Mouse (Mus musculus) neural tube, embryonic 13.5 days (tissue): ENCODE measurements around the gene Crtc1. TPM values are rescaled to one million over a fixed set of nuclear protein-coding genes. Genes with fewer than 3 reads are reported as not detected.

Experiments used
- ATAC-seq: fragments of 200-750 bp; cut with Nextera tagmentation; 2 replicates; pipeline ENCODE4 v1.8.0; 2017; ENCODE audit warnings: low read depth, mild to moderate bottlenecking, moderate TSS enrichment, moderate library complexity
- H3K27ac ChIP-seq: fragments of 300-500 bp; sonication (generic); replicated peaks from 2 replicates; pipeline ENCODE4 v1.5.1; 2015; ENCODE audit warnings: moderate library complexity, mild to moderate bottlenecking, inconsistent platforms
- H3K27me3 ChIP-seq: fragments of 300-500 bp; sonication (generic); 2 replicates; pipeline ENCODE4 v1.6.1; 2015; ENCODE audit warnings: mild to moderate bottlenecking, inconsistent platforms
- H3K36me3 ChIP-seq: fragments of 300-500 bp; sonication (generic); 2 replicates; pipeline ENCODE4 v1.6.1; 2015; ENCODE audit warnings: mild to moderate bottlenecking, inconsistent platforms
- H3K4me1 ChIP-seq: fragments of 300-500 bp; sonication (generic); replicated peaks from 2 replicates; pipeline ENCODE4 v1.6.1; 2015; ENCODE audit warnings: inconsistent platforms
- H3K4me2 ChIP-seq: fragments of 300-500 bp; sonication (generic); 2 replicates; pipeline ENCODE4 v1.6.1; 2015; ENCODE audit warnings: inconsistent platforms, mild to moderate bottlenecking, moderate library complexity
- H3K4me3 ChIP-seq: fragments of 300-500 bp; sonication (generic); 2 replicates; pipeline ENCODE4 v1.5.1; 2015; ENCODE audit warnings: mild to moderate bottlenecking, inconsistent platforms
- H3K9ac ChIP-seq: fragments of 300-500 bp; sonication (generic); 2 replicates; pipeline ENCODE4 v1.6.1; 2015; ENCODE audit warnings: moderate library complexity, mild to moderate bottlenecking, inconsistent platforms
- H3K9me3 ChIP-seq: fragments of 300-500 bp; sonication (generic); 2 replicates; pipeline ENCODE4 v1.6.1; 2016; ENCODE audit warnings: inconsistent platforms
- WGBS: fragments of 180-500 bp; shearing (Covaris S2); methylation state at CpG from one replicate; pipeline ENCODE4 v1.1.7; 2015; 5-methylcytosine and 5-hydroxymethylcytosine counted together
- polyA plus RNA-seq: library from polyadenylated mRNA; unstranded; fragments of >200 nt; fragmentation: Nextera tagmentation; extraction: Ambion mirVana; gene quantifications from 2 replicates; pipeline ENCODE4 v1.2.1, GENCODE M21; 2015

Gene Crtc1
- polyA plus RNA-seq, 1 experiment from 2014 or later = 33.7 TPM

DNA sequence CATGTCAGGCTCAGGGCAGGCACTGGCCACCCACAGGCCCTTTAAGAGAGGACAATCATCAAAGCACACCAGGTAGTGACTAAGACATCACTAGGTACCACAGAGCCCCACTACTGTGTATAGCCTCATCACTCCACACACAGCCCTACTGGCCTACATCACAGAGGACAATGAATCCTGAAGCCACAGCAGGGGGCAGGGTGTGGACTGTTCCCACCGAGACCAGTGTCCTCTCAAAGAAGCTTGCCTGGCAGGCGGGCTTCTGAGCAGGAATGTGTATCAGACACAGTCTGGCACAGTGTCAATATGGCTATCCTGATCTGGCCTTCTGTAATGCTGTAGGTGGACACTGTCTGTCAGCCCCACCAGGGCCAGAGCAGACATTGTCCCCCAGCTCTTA, 30.6 kb upstream of the Crtc1 start:
- Histone ChIP-seq H3K4me3 (no peak overlapping the region), H3K4me2 (no peak overlapping the region), H3K36me3 (0 out of 2 replicates have a peak, but pooled peaks cover 7% of the 10 kb centered on the region), H3K4me1 (peaks cover 19% of the 10 kb centered on the region), H3K27ac (no peak overlapping the region), H3K9ac (no peak overlapping the region), H3K9me3 (no peaks in the 10 kb centered on the region), H3K27me3 (no peaks in the 10 kb centered on the region)
- WGBS = 59% methylated on average over 2 of the region's 2 CpGs
- peak; percentile 33; the same call in 1 of the 2 replicates for ATAC-seq

DNA sequence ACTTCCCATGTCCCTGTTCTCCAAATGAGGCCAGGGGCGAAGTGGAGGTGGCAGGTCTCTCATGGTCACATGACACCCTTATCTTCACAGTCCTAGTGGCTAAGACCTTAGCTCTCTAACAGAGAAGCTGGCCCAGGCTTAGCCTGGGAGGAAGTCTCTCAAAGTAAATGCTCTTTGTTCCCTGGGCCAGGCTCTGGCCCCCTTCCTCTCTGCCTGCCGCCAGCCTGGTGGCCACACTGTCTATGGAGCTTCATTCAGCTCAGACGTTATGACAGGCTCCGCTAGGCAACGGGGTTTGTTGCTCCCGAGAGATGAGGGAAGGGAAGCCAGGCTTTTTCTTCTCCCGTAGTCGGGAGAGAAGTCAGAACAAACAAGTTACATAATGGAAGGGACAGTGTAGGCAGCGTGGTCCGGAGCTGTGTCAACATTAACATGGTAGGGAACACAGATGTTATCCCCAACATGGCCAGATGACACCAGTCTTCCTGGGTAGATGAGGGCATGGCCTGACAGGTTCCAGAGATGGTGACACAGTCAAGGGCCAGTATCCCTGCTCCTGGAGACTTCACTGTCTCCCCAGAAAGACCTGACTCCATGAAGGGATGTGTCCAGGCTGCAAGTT, 30.0 kb upstream of the Crtc1 start:
- WGBS = 48% methylated on average over 10 of the region's 10 CpGs
- H3K36me3 ChIP-seq = 0 out of 2 replicates have a peak, but pooled peaks cover 7% of the 10 kb centered on the region
- peak; percentile 29 for ATAC-seq
- H3K27me3 ChIP-seq = no peaks in the 10 kb centered on the region
- peaks cover 19% of the 10 kb centered on the region for H3K4me1 ChIP-seq
- no peak overlapping the region for H3K4me2 ChIP-seq
- no peak overlapping the region for H3K9ac ChIP-seq
- H3K27ac ChIP-seq = peak overlapping the region; percentile 30; the same call in 1 of the 2 replicates
- no peak overlapping the region for H3K4me3 ChIP-seq
- H3K9me3 ChIP-seq = no peaks in the 10 kb centered on the region

DNA sequence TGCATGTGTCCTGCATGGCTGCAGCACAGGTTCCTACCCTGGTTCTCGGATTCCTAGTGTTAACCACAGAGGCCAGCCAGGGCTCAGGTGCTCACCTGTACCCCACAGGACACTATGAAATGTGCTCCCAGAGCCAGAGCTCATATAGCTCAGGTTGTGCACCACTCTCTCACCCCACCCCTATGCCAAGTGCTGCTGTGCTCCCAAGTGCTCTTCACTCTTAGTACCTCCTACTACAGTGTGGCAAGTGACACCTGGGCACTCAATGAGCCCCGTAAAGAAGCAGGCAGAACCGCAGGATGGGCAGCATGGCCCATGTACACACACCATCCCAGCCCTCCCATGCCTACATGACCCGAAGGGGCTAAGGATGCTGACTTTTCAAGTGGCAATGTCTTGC, 29.4 kb upstream of the Crtc1 start:
- H3K9me3 ChIP-seq = no peaks in the 10 kb centered on the region
- no peak overlapping the region for H3K4me2 ChIP-seq
- no peak for ATAC-seq
- no peaks in the 10 kb centered on the region for H3K27me3 ChIP-seq
- no peak overlapping the region for H3K27ac ChIP-seq
- peaks cover 20% of the 10 kb centered on the region for H3K4me1 ChIP-seq
- H3K9ac ChIP-seq = no peak overlapping the region
- 91% methylated on average over 4 of the region's 4 CpGs for WGBS
- H3K4me3 ChIP-seq = no peak overlapping the region
- H3K36me3 ChIP-seq = 0 out of 2 replicates have a peak, but pooled peaks cover 7% of the 10 kb centered on the region

DNA sequence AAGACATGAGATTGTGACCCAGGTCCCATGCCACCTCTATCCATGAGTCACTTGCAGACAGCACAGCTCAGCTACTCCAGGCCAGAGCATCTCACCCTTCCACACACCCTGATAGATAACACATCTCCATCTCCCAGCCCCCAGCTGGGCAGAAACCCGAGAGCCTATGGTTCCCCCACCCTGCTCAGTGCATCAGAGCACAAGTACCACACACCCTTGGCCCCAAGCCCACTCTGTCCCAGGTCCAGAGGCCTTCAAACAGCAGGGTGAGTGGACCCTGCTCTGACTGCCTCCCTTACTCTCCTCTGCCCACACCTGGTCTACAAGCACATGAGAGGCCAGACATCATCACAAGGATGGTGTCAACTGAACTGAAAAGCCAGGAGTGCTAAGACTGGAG, 28.5 kb upstream of the Crtc1 start:
- H3K36me3 ChIP-seq = 0 out of 2 replicates have a peak, but pooled peaks cover 7% of the 10 kb centered on the region
- H3K27ac ChIP-seq = no peak overlapping the region
- ATAC-seq = no peak
- H3K4me3 ChIP-seq = no peak overlapping the region
- H3K4me2 ChIP-seq = no peak overlapping the region
- WGBS = 64% methylated on average over 1 of the region's 1 CpGs
- H3K9me3 ChIP-seq = no peaks in the 10 kb centered on the region
- no peak overlapping the region for H3K9ac ChIP-seq
- H3K4me1 ChIP-seq = peaks cover 26% of the 10 kb centered on the region
- H3K27me3 ChIP-seq = no peaks in the 10 kb centered on the region

DNA sequence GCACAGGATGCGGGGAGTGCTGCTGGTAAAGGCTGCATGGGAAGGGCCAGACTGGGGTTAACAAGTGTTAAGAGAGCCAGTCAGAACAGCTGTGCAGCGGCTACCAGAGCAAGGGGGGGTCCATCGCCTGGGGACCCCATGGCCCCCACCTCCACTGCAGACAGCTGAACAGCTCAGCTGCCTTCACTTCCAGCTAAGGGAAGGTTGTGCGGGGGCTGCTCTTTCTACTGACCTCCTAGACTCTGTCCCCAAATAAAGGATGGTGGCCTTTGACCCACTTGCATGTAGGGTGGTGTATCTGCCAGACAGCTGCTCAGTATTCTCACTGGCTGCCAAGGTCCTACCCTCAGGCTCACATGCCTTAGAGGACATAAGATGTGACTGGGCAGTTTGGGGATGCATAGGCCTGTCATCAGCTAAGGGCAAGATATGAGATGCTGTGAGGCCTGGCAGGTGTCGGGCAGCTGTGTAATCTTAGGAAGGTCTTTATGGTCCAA, 27.9 kb upstream of the Crtc1 start:
- Histone ChIP-seq H3K27ac (no peak overlapping the region), H3K9ac (no peak overlapping the region), H3K36me3 (0 out of 2 replicates have a peak, but pooled peaks cover 7% of the 10 kb centered on the region), H3K4me1 (peaks cover 26% of the 10 kb centered on the region), H3K4me2 (no peak overlapping the region), H3K4me3 (no peak overlapping the region), H3K27me3 (no peaks in the 10 kb centered on the region), H3K9me3 (no peaks in the 10 kb centered on the region)
- ATAC-seq = no peak
- WGBS = 85% methylated on average over 5 of the region's 5 CpGs

DNA sequence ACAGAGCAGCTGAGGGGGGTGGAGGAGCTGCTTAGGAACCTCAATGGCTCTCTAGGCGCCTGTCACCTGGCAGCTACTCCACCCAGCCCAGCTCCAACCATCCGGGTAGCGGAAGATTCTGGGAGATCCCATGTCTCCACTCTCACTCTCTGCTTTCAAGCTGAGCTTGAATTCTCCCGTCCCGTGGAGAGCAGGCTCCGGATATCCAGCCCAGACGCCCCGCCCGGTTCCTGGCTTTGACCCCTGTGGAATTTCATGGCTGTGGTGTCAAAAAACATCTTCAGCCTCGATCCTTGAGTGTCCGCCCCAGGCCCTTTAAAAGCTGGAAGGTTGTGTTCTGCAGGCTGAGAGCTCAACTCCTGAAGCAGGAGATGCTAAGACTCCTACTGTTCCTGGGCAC, 27.4 kb upstream of the Crtc1 start:
- Histone ChIP-seq H3K9me3 (no peaks in the 10 kb centered on the region), H3K4me1 (peaks cover 26% of the 10 kb centered on the region), H3K4me2 (no peak overlapping the region), H3K36me3 (0 out of 2 replicates have a peak, but pooled peaks cover 7% of the 10 kb centered on the region), H3K4me3 (no peak overlapping the region), H3K27me3 (no peaks in the 10 kb centered on the region), H3K27ac (no peak overlapping the region), H3K9ac (no peak overlapping the region)
- ATAC-seq = no peak
- 68% methylated on average over 11 of the region's 11 CpGs for WGBS

DNA sequence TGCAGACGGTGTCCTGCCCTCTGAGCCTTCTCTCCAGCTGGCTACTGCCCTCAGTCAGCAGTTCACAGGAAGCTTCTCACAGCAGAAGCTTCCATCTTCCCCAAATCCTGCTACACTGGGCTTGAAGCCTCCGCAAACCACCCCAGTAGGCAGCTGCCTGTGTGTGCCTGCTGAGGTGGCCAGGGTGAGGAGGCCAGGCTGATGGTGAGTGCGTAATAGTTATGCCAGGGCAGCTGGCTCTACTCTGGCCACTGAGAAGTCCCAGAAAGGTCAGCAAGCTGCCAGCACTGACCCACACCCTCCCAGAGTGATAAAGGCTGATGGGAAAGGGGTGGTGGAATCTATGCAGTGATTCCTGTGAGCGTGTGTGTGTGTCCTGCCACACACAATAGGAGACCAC, 26.9 kb upstream of the Crtc1 start:
- peaks cover 26% of the 10 kb centered on the region for H3K4me1 ChIP-seq
- H3K27ac ChIP-seq = no peak overlapping the region
- no peak for ATAC-seq
- H3K4me2 ChIP-seq = no peak overlapping the region
- H3K36me3 ChIP-seq = 0 out of 2 replicates have a peak, but pooled peaks cover 7% of the 10 kb centered on the region
- no peaks in the 10 kb centered on the region for H3K27me3 ChIP-seq
- no peak overlapping the region for H3K9ac ChIP-seq
- WGBS = 86% methylated on average over 4 of the region's 4 CpGs
- H3K9me3 ChIP-seq = no peaks in the 10 kb centered on the region
- H3K4me3 ChIP-seq = no peak overlapping the region

DNA sequence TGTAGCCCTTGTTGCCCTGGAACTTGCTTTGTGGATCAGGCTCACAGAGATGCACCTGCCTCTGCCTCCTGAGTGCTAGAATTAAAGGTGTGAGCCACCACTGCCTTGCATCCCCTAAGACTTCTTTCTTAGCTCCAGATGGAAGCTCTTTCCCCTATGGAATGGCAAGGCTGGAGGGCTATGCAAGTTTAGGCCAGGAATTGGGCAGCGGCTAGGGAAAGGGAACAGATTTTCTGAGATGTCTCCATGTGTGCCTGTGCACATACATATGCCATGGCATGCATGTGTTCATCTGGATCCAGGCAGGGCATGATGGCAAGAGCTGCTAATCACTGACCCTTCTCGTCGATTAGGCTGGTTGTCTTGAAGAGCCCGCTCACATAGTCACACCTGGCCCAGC, 26.3 kb upstream of the Crtc1 start:
- 93% methylated on average over 4 of the region's 4 CpGs for WGBS
- no peak overlapping the region for H3K27ac ChIP-seq
- no peak overlapping the region for H3K4me3 ChIP-seq
- ATAC-seq = no peak
- peaks cover 26% of the 10 kb centered on the region for H3K4me1 ChIP-seq
- H3K9me3 ChIP-seq = no peaks in the 10 kb centered on the region
- no peaks in the 10 kb centered on the region for H3K27me3 ChIP-seq
- no peak overlapping the region for H3K9ac ChIP-seq
- no peak overlapping the region for H3K4me2 ChIP-seq
- H3K36me3 ChIP-seq = 0 out of 2 replicates have a peak, but pooled peaks cover 7% of the 10 kb centered on the region

DNA sequence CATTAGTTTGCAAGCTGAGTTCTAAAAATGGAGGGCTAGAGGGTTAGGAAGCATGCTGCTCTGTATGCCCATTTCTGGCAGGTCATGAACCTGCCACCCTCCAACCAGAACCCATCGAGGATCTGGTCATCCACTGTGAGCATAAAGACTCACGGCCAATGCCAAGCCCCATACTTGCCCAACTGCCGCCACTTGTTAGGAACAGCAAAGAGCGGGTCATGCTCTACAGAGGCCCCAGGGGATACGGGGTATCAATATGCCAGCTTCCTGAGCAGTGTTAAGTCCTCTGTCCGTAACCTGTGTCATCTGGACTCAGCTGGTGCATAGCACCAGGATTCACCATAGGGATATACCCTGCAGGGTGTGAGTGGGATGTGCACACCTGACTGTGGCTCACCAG, 24.8 kb upstream of the Crtc1 start:
- ATAC-seq = no peak
- Histone ChIP-seq H3K4me2 (no peak overlapping the region), H3K27ac (no peak overlapping the region), H3K4me3 (no peak overlapping the region), H3K9ac (no peak overlapping the region), H3K4me1 (peaks cover 15% of the 10 kb centered on the region), H3K36me3 (0 out of 2 replicates have a peak, but pooled peaks cover 7% of the 10 kb centered on the region), H3K27me3 (no peaks in the 10 kb centered on the region), H3K9me3 (no peaks in the 10 kb centered on the region)
- 91% methylated on average over 6 of the region's 6 CpGs for WGBS

DNA sequence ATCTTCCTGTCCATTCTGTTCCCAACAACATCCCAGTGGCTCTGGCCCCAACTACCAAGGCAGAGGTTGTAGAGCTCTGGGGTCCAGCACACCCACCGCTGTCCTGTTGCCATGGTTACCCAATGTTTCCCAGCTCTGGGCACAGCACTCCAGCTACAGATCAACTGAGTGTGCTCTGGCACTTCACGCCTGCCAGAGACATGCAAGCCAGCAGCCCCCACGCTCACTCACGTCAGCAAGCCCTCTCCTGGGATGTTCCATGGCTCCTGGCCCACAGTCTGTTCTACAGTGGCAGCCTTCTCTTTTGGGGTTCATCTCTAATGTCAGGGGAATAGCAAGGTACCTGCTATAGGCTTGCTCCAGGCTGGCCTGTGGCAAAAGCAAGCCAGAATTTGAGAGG, 23.9 kb upstream of the Crtc1 start:
- Histone ChIP-seq H3K27me3 (no peaks in the 10 kb centered on the region), H3K4me2 (no peak overlapping the region), H3K27ac (no peak overlapping the region), H3K9me3 (no peaks in the 10 kb centered on the region), H3K4me1 (peaks cover 11% of the 10 kb centered on the region), H3K4me3 (no peak overlapping the region), H3K9ac (no peak overlapping the region), H3K36me3 (0 out of 2 replicates have a peak, but pooled peaks cover 7% of the 10 kb centered on the region)
- 66% methylated on average over 4 of the region's 4 CpGs for WGBS
- no peak for ATAC-seq

DNA sequence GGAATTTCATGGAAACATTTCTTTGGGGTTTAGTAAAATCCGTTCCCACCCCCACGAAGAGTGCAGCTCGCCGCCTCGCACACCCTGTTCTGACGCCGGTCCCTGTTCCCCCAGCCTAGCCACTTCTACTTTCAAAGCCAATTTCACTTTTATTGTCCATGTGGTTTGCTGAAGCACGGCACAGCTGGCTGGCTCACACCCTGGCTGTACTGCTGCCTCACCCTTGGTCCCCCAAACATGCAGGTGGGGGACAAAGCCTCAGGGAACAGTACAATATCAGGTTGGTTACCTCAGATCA, 23.1 kb upstream of the Crtc1 start:
- Histone ChIP-seq H3K36me3 (0 out of 2 replicates have a peak, but pooled peaks cover 7% of the 10 kb centered on the region), H3K27me3 (no peaks in the 10 kb centered on the region), H3K4me1 (peaks cover 11% of the 10 kb centered on the region), H3K9me3 (no peaks in the 10 kb centered on the region), H3K4me3 (no peak overlapping the region), H3K9ac (no peak overlapping the region), H3K27ac (no peak overlapping the region), H3K4me2 (no peak overlapping the region)
- WGBS = 80% methylated on average over 8 of the region's 8 CpGs
- no peak for ATAC-seq

DNA sequence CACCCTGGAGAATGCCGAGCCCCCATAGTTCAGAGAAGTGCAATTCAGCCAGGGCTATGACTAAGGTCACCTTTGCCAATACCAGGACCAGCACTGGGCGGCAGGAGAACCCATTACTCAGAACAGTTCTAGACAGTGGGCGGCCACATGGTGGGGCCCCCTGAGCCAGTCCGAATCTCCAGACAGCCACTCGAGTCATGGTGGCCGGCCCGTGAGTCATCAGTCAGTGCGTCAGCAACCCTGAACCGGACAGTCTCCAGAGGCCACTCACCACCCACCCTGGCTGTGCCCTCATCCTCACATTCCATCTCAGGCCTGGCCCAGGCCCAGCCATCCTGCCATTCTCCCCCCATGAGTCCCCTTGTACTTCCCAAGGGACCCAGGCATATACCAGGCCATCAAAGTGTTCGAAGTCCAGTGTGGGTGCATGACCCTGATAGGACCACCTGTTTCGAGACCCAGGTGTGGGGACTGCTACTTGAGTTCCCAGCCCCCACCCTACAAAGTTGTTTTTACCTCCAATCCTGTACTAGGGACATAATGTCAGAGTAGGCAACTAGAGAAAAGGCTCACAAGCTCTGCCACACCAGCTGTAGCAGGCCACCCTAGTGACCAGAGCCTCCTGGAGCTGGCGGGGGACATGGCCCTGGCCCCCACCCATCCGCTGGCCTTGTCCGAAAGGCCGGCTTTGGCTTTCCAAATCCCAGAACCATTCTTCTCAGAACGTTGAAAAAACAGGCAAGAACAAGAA, 22.6 kb upstream of the Crtc1 start:
- 0 out of 2 replicates have a peak, but pooled peaks cover 7% of the 10 kb centered on the region for H3K36me3 ChIP-seq
- no peaks in the 10 kb centered on the region for H3K27me3 ChIP-seq
- H3K4me1 ChIP-seq = peaks cover 6% of the 10 kb centered on the region
- no peaks in the 10 kb centered on the region for H3K9me3 ChIP-seq
- ATAC-seq = no peak
- H3K4me3 ChIP-seq = no peak overlapping the region
- no peak overlapping the region for H3K4me2 ChIP-seq
- H3K9ac ChIP-seq = no peak overlapping the region
- H3K27ac ChIP-seq = no peak overlapping the region
- WGBS = 92% methylated on average over 16 of the region's 16 CpGs
